Mouse (Mus musculus) urinary bladder, postnatal 10 days (tissue): ENCODE data around the gene Stat6.
A peak's percentile ranks its signal among the peaks of the same experiment; 100 is the strongest.

ENCODE experiments used
- DNase-seq: peaks from one replicate; pipeline ENCODE4 v3.0.0; 2022; ENCODE audit warnings: low spot score

The Stat6 gene

GRCm38 (mm10) chr10:127674046-127674655 is 31.4 kb downstream of the Stat6 start:
- DNase-seq: no peak

- no peak for DNase-seq
Observed at GRCm38 (mm10) chr10:127674794-127675522, 32.2 kb downstream of the Stat6 start.

GRCm38 (mm10) chr10:127675859-127676398 is 33.1 kb downstream of the Stat6 start:
- DNase-seq: no peak

- peak; percentile 78 for DNase-seq
Observed at GRCm38 (mm10) chr10:127676691-127677548, 34.1 kb downstream of the Stat6 start.

GRCm38 (mm10) chr10:127677591-127678336 is 35.0 kb downstream of the Stat6 start:
- DNase-seq: no peak

GRCm38 (mm10) chr10:127679208-127679607 is 36.4 kb downstream of the Stat6 start:
- DNase-seq: no peak

GRCm38 (mm10) chr10:127679881-127680280 is 37.1 kb downstream of the Stat6 start:
- no peak for DNase-seq

- DNase-seq: no peak
Observed at GRCm38 (mm10) chr10:127682886-127683285, 40.1 kb downstream of the Stat6 start.

GRCm38 (mm10) chr10:127691053-127691452 is 48.3 kb downstream of the Stat6 start:
- DNase-seq: no peak

GRCm38 (mm10) chr10:127694636-127695035 is 51.9 kb downstream of the Stat6 start:
- no peak for DNase-seq

GRCm38 (mm10) chr10:127695775-127696174 is 53.0 kb downstream of the Stat6 start:
- no peak for DNase-seq

- DNase-seq: no peak
Observed at GRCm38 (mm10) chr10:127698966-127699365, 56.2 kb downstream of the Stat6 start.

- DNase-seq: no peak
Observed at GRCm38 (mm10) chr10:127703299-127703698, 60.5 kb downstream of the Stat6 start.

- DNase-seq: no peak
Observed at GRCm38 (mm10) chr10:127704293-127704692, 61.5 kb downstream of the Stat6 start.

- no peak for DNase-seq
Observed at GRCm38 (mm10) chr10:127704766-127705220, 62.0 kb downstream of the Stat6 start, which contains the start of gene Myo1a. Gene Myo1a, plus strand, starts transcription at chr10:127705170.

- no peak for DNase-seq
Observed at GRCm38 (mm10) chr10:127705783-127706182, 63.0 kb downstream of the Stat6 start.

- no peak for DNase-seq
Observed at GRCm38 (mm10) chr10:127707721-127708120, 64.9 kb downstream of the Stat6 start.

- no peak for DNase-seq
Observed at GRCm38 (mm10) chr10:127708850-127709370, 66.1 kb downstream of the Stat6 start.

GRCm38 (mm10) chr10:127710331-127710730 is 67.5 kb downstream of the Stat6 start:
- no peak for DNase-seq
